Mouse (Mus musculus) CH12.LX (cell line): ENCODE measurements around the gene Lrrc39. TPM values are rescaled to one million over a fixed set of nuclear protein-coding genes. Genes with fewer than 3 reads are reported as not detected.
"Not testable (repeated sequence)": the region's sequence is repeated elsewhere in the genome, so short reads cannot be mapped to it uniquely, and the experiment has no call there.

ENCODE experiments used
- DNase-seq: peaks from one replicate; pipeline ENCODE4 v3.0.0-alpha.2; 2013; ENCODE audit errors: extremely low read depth
- H3K27ac ChIP-seq: 2 replicates; pipeline ENCODE4 v1.5.1; 2012; ENCODE audit warnings: low read depth, mild to moderate bottlenecking, control low read depth, moderate library complexity; ENCODE audit not compliant: insufficient read depth
- H3K27me3 ChIP-seq: replicated peaks from 2 replicates; pipeline ENCODE3; 2012; ENCODE audit warnings: inconsistent platforms
- H3K36me3 ChIP-seq, 2 experiments: replicated peaks in 1 of 2; 2 replicates each; pipeline versions ENCODE3 to v1.6.1; 2012; ENCODE audit warnings: inconsistent platforms in 1 of 2, low read length in 1 of 2, mild to moderate bottlenecking in 1 of 2, mixed read lengths in 1 of 2, moderate library complexity in 1 of 2; ENCODE audit not compliant: control insufficient read depth in 1 of 2, insufficient read depth in 1 of 2
- H3K4me1 ChIP-seq, 2 experiments: 2 replicates each; pipeline ENCODE4 v1.6.1; 2012; ENCODE audit warnings: inconsistent platforms in 1 of 2, moderate library complexity in 1 of 2; ENCODE audit not compliant: insufficient read depth in 2 of 2, control insufficient read depth in 1 of 2
- H3K4me2 ChIP-seq: 2 replicates; pipeline ENCODE4 v1.6.1; 2012; ENCODE audit warnings: low read depth, mild to moderate bottlenecking, control low read depth; ENCODE audit not compliant: poor library complexity, insufficient read depth, severe bottlenecking
- H3K4me3 ChIP-seq, 3 experiments: fragments of 150-350 bp in 1 of 3; sonication (generic) in 1 of 3; replicated peaks in 1 of 3; 2 replicates each; pipeline versions ENCODE3 to v1.5.1; 2011 to 2012; ENCODE audit warnings: low read depth in 2 of 3, low read length in 2 of 3, mild to moderate bottlenecking in 2 of 3, moderate library complexity in 2 of 3, control low read depth in 1 of 3, improper control_type of control experiment in 1 of 3, inconsistent platforms in 1 of 3, mixed read lengths in 1 of 3; ENCODE audit not compliant: poor library complexity in 1 of 3
- H3K79me2 ChIP-seq: replicated peaks from 2 replicates; pipeline ENCODE4 v1.6.1; 2012; ENCODE audit warnings: mild to moderate bottlenecking, moderate library complexity; ENCODE audit not compliant: control insufficient read depth, poor library complexity, insufficient read depth, severe bottlenecking; ENCODE audit errors: extremely low read depth
- H3K9ac ChIP-seq: 2 replicates; pipeline ENCODE4 v1.6.1; 2012; ENCODE audit warnings: low read depth, mild to moderate bottlenecking, control low read depth, moderate library complexity; ENCODE audit not compliant: insufficient read depth
- H3K9me3 ChIP-seq: replicated peaks from 2 replicates; pipeline ENCODE3; 2012; ENCODE audit warnings: low read length, inconsistent platforms, mixed read lengths
- BHLHE40 ChIP-seq: IDR thresholded peaks from 2 replicates; pipeline ENCODE4 v1.6.1; 2011; ENCODE audit warnings: mild to moderate bottlenecking, low read depth, low read length, improper control_type of control experiment
- CHD2 ChIP-seq: IDR thresholded peaks from 2 replicates; pipeline ENCODE4 v1.6.1; 2011; ENCODE audit warnings: low read length, improper control_type of control experiment
- CTCF ChIP-seq, 2 experiments: IDR thresholded peaks in 1 of 2; conservative IDR thresholded peaks in 1 of 2; 2 replicates each; pipeline ENCODE4 v1.5.1; 2011 to 2012; ENCODE audit warnings: low read depth in 2 of 2, low read length in 2 of 2, improper control_type of control experiment in 1 of 2, inconsistent platforms in 1 of 2, mild to moderate bottlenecking in 1 of 2, moderate library complexity in 1 of 2
- E2F4 ChIP-seq: IDR thresholded peaks from 2 replicates; pipeline ENCODE4 v1.6.1; 2011; ENCODE audit warnings: low read depth, low read length, improper control_type of control experiment; ENCODE audit not compliant: insufficient replicate concordance
- HCFC1 ChIP-seq: IDR thresholded peaks from 2 replicates; pipeline ENCODE4 v1.6.1; 2012; ENCODE audit warnings: low read depth, mild to moderate bottlenecking, inconsistent platforms, low read length, improper control_type of control experiment
- IRF4 ChIP-seq: IDR thresholded peaks from 2 replicates; pipeline ENCODE4 v1.6.1; 2014; ENCODE audit warnings: low read depth, mild to moderate bottlenecking, inconsistent platforms, low read length, improper control_type of control experiment
- JUN ChIP-seq: IDR thresholded peaks from 2 replicates; pipeline ENCODE4 v1.6.1; 2011; ENCODE audit warnings: low read depth, mild to moderate bottlenecking, low read length, improper control_type of control experiment, moderate library complexity; ENCODE audit not compliant: insufficient read depth
- JUND ChIP-seq: conservative IDR thresholded peaks from 2 replicates; pipeline ENCODE4 v1.6.1; 2011; ENCODE audit warnings: low read depth, low read length, improper control_type of control experiment
- MAX ChIP-seq: IDR thresholded peaks from 2 replicates; pipeline ENCODE4 v1.6.1; 2011; ENCODE audit warnings: low read length, improper control_type of control experiment
- MEF2A ChIP-seq: IDR thresholded peaks from 2 replicates; pipeline ENCODE4 v1.6.1; 2014; ENCODE audit warnings: low read depth, mild to moderate bottlenecking, inconsistent platforms, low read length, improper control_type of control experiment, borderline replicate concordance
- MXI1 ChIP-seq: IDR thresholded peaks from 2 replicates; pipeline ENCODE4 v1.6.1; 2011; ENCODE audit warnings: mild to moderate bottlenecking, low read depth, low read length, improper control_type of control experiment
- NELFE ChIP-seq: IDR thresholded peaks from 2 replicates; pipeline ENCODE4 v1.6.1; 2011; ENCODE audit warnings: low read depth, low read length, improper control_type of control experiment
- NRF1 ChIP-seq: IDR thresholded peaks from 2 replicates; pipeline ENCODE4 v1.6.1; 2014; ENCODE audit warnings: low read depth, mild to moderate bottlenecking, inconsistent platforms, low read length, improper control_type of control experiment, moderate library complexity
- PAX5 ChIP-seq: IDR thresholded peaks from 2 replicates; pipeline ENCODE4 v1.6.1; 2012; ENCODE audit warnings: low read length, inconsistent platforms, mixed read lengths
- POLR2A ChIP-seq: IDR thresholded peaks from 2 replicates; pipeline ENCODE4 v1.6.1; 2011; ENCODE audit warnings: low read depth, mild to moderate bottlenecking, improper control_type of control experiment, low read length
- RAD21 ChIP-seq: IDR thresholded peaks from 2 replicates; pipeline ENCODE4 v1.6.1; 2011; ENCODE audit warnings: low read depth, mild to moderate bottlenecking, low read length, improper control_type of control experiment, moderate library complexity
- RCOR1 ChIP-seq: conservative IDR thresholded peaks from 2 replicates; pipeline ENCODE4 v1.6.1; 2012; ENCODE audit warnings: low read depth, mild to moderate bottlenecking, inconsistent platforms, low read length, improper control_type of control experiment
- USF2 ChIP-seq: conservative IDR thresholded peaks from 2 replicates; pipeline ENCODE4 v1.6.1; 2011; ENCODE audit warnings: low read depth, low read length, improper control_type of control experiment
- ZC3H11A ChIP-seq: IDR thresholded peaks from 2 replicates; pipeline ENCODE4 v1.6.1; 2012; ENCODE audit warnings: low read depth, mild to moderate bottlenecking, inconsistent platforms, low read length, improper control_type of control experiment
- ZKSCAN1 ChIP-seq: IDR thresholded peaks from 2 replicates; pipeline ENCODE4 v1.6.1; 2012; ENCODE audit warnings: low read depth, inconsistent platforms, low read length, improper control_type of control experiment, borderline replicate concordance
- ZMIZ1 ChIP-seq: IDR thresholded peaks from 2 replicates; pipeline ENCODE4 v1.6.1; 2012; ENCODE audit warnings: low read depth, mild to moderate bottlenecking, inconsistent platforms, low read length, improper control_type of control experiment
- ZNF384 ChIP-seq: IDR thresholded peaks from 2 replicates; pipeline ENCODE4 v1.6.1; 2012; ENCODE audit warnings: low read depth, low read length, improper control_type of control experiment, inconsistent platforms
- dilution Hi-C: fragments of 300-500 bp; cut with MboI; formaldehyde crosslinking; loops from 2 replicates; pipeline ENCODE4 v1.14.3; 2020; ENCODE audit warnings: low sequenced_read_pairs; ENCODE audit not compliant: extremely low pct_unique_long_range_greater_than_20kb, extremely low pct_ligation_motif_present
- in situ Hi-C: fragments of 300-500 bp; cut with MboI; formaldehyde crosslinking; loops from 3 replicates; pipeline ENCODE4 v1.14.3; 2019; ENCODE audit warnings: low sequenced_read_pairs, low pct_ligation_motif_present, low pct_unique_long_range_greater_than_20kb, mixed read lengths
- polyA plus RNA-seq: library from polyadenylated mRNA; unstranded; fragments of >175 nt; gene quantifications from 2 replicates; pipeline ENCODE4 v1.2.1, GENCODE M21; 2012; ENCODE audit warnings: low read depth; ENCODE audit not compliant: insufficient read length
- total RNA-seq, 2 experiments: library from RNA; depleted of rRNA; stranded (reverse); fragments of 300-350 nt in 1 of 2; fragments of >200 nt in 1 of 2; gene quantifications; 2 replicates each; pipeline ENCODE4 v1.2.3; 2012 to 2014

Lrrc39 gene
- total and polyA plus RNA-seq, 3 experiments, result 0.42 to 0.69 TPM; not detected in 1

DNA sequence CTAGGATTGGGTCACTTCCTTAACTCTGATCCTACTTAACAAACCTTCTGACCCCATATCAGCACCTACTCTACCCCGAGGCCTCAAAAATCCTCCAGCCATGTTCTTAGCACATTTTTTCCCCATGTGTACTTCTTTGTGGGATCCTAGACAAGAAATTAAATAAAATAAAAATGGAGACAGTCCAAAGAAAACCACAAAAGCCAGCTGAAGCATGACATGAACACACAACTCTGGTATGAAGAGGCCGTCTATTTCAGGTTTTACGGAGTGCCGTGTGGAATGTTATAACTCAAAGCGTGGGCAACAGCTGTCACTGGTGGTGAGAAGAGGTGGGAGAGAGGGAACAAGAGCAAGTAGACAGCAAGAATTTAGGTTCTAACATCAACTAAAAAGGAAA lies 11.4 kb upstream of the Lrrc39 start:
- Histone ChIP-seq H3K9ac (no peak overlapping the region), H3K27me3 (no peaks in the 10 kb centered on the region), H3K9me3 (no peaks in the 10 kb centered on the region), H3K4me2 (no peak overlapping the region), H3K36me3 (peaks cover 17 to 38% of the 10 kb centered on the region in 2 experiments), H3K4me1 (peaks cover 0 to 14% of the 10 kb centered on the region in 2 experiments; a peak in 2 of 4 replicates), H3K27ac (no peak overlapping the region), H3K79me2 (no peaks in the 10 kb centered on the region), H3K4me3 (no peak overlapping the region)
- dilution Hi-C loops (no loop called here), in situ Hi-C loops (no loop called here)
- DNase-seq, result no peak
- TF ChIP-seq MEF2A (no peak), JUN (no peak), MAX (no peak), ZC3H11A (no peak)

DNA sequence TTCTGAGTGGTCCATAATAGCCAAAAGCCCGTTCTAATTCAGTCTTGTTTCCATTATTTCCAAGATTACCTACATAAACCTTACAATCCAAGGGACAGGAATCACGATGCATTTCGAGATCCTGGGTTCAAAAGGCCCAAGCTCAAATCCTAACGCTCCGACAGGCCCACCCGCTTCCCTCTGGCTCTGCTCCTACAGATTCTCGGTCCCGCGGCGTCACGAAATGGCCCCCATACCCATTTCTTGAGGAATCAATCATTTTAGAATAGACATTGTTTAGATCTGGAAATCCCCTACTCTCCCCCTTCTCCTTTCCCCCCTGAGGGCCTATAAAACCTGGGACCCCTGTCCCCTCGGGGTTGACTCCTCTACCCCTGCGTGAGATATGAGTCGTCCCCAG lies 1.5 kb upstream of the Lrrc39 start:
- H3K27me3 ChIP-seq, H3K4me3 ChIP-seq, H3K4me1 ChIP-seq, H3K9me3 ChIP-seq, H3K9ac ChIP-seq, in situ Hi-C loops, H3K36me3 ChIP-seq, DNase-seq, H3K79me2 ChIP-seq, H3K27ac ChIP-seq, dilution Hi-C loops, H3K4me2 ChIP-seq: not testable (repeated sequence)

DNA sequence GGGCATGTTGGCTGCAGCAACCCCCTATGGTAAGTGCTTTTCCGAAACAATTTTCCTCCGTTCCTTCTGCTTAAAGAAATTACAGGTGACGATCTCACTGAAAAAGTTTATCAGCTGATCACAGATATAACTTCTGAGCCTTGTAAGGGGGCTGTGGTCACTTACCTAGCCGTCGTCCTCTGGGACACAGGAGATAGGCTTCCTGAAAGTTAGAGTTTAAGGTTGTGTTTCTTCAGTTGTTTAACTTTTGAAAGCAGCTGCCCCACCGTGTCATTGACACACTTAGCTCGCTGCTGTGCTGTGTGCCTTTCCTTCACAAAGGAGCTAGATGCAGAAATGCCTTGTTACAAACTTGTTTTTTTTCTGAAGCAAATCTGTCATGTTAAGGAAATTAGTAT lies 321 bp downstream of the Lrrc39 start:
- DNase-seq, result no peak
- peaks cover 4% of the 10 kb centered on the region for H3K9me3 ChIP-seq
- no peak for TF ChIP-seq PAX5
- no peak for TF ChIP-seq CTCF (conservative IDR thresholded peaks at IDR 0.05 in 1 of 2, IDR thresholded peaks at IDR 0.05 in 1 of 2; ENCODE audit: low read depth in 2 of 2, low read length in 2 of 2)
- no peak for TF ChIP-seq HCFC1
- TF ChIP-seq IRF4, result no peak
- no peak for TF ChIP-seq ZMIZ1
- no peak for TF ChIP-seq JUND
- TF ChIP-seq POLR2A, result no peak
- no peak for TF ChIP-seq RAD21
- TF ChIP-seq NRF1, result no peak
- no peak for TF ChIP-seq ZNF384
- no peak for TF ChIP-seq E2F4
- no peak for TF ChIP-seq RCOR1
- TF ChIP-seq CHD2, result no peak
- no peak for TF ChIP-seq MXI1
- TF ChIP-seq USF2, result no peak
- no peak for TF ChIP-seq NELFE
- no peak for TF ChIP-seq ZC3H11A
- TF ChIP-seq BHLHE40, result no peak
- TF ChIP-seq ZKSCAN1, result no peak
- H3K27ac ChIP-seq, result no peak overlapping the region
- H3K27me3 ChIP-seq, result no peaks in the 10 kb centered on the region
- H3K4me2 ChIP-seq, result peak overlapping the region; percentile 46; the same call in 1 of the 2 replicates
- H3K9ac ChIP-seq, result no peak overlapping the region
- H3K79me2 ChIP-seq, result no peaks in the 10 kb centered on the region
- dilution Hi-C loops, result no loop called here
- no peak overlapping the region for H3K4me3 ChIP-seq
- in situ Hi-C loops, result no loop called here
- H3K36me3 ChIP-seq, result no peaks in the 10 kb centered on the region
- peaks cover 0 to 6% of the 10 kb centered on the region in 2 experiments; a peak in 2 of 4 replicates for H3K4me1 ChIP-seq
